Mouse (Mus musculus) G1E (cell line): ENCODE results near the gene Plpp7. TPM values are rescaled to one million over a fixed set of nuclear protein-coding genes. Genes with fewer than 3 reads are reported as not detected.
A peak's percentile ranks its signal among the peaks of the same experiment; 100 is the strongest.

ENCODE experiments used
- ATAC-seq: 2 replicates; pipeline ENCODE4 v1.8.0; 2016; ENCODE audit warnings: mild to moderate bottlenecking; ENCODE audit not compliant: insufficient number of reproducible peaks, poor library complexity, low FRiP score, severe bottlenecking; ENCODE audit errors: extremely low read depth
- DNase-seq: peaks from one replicate; pipeline ENCODE4 v3.0.0; 2012; ENCODE audit warnings: low spot score
- H3K27me3 ChIP-seq: 2 replicates; pipeline ENCODE4 v1.6.1; 2012; ENCODE audit warnings: mild to moderate bottlenecking, low read length, inconsistent platforms; ENCODE audit not compliant: insufficient read depth
- H3K36me3 ChIP-seq: replicated peaks from 2 replicates; pipeline ENCODE3; 2012; ENCODE audit warnings: mild to moderate bottlenecking, inconsistent platforms
- H3K4me1 ChIP-seq: 2 replicates; pipeline ENCODE4 v1.6.1; 2012; ENCODE audit warnings: low read depth, low read length, inconsistent platforms, mixed read lengths; ENCODE audit not compliant: insufficient read depth
- H3K4me3 ChIP-seq: 2 replicates; pipeline ENCODE4 v1.5.1; 2012; ENCODE audit warnings: low read depth, mild to moderate bottlenecking, inconsistent platforms, low read length, moderate library complexity, mixed read lengths
- H3K9me3 ChIP-seq: replicated peaks from 2 replicates; pipeline ENCODE4 v1.6.1; 2012; ENCODE audit warnings: inconsistent platforms
- CTCF ChIP-seq: IDR thresholded peaks from 2 replicates; pipeline ENCODE4 v1.5.1; 2012; ENCODE audit warnings: low read depth, low read length, inconsistent platforms, mixed read lengths
- GATA1 ChIP-seq: IDR thresholded peaks from 2 replicates; pipeline ENCODE4 v1.6.1; 2012; ENCODE audit warnings: borderline replicate concordance, low read length, inconsistent platforms, mixed read lengths
- GATA2 ChIP-seq: IDR thresholded peaks from 2 replicates; pipeline ENCODE4 v1.6.1; 2012; ENCODE audit warnings: low read depth, low read length, inconsistent platforms, borderline replicate concordance
- POLR2AphosphoS5 ChIP-seq: IDR thresholded peaks from 2 replicates; pipeline ENCODE4 v1.6.1; 2012; ENCODE audit warnings: low read depth, low read length, inconsistent platforms; ENCODE audit not compliant: insufficient replicate concordance
- TAL1 ChIP-seq: conservative IDR thresholded peaks from 2 replicates; pipeline ENCODE4 v1.6.1; 2012; ENCODE audit warnings: low read depth, low read length, inconsistent platforms, mixed read lengths
- polyA plus RNA-seq: library from polyadenylated mRNA; stranded (reverse); fragments of >175 nt; gene quantifications from 2 replicates; pipeline ENCODE4 v1.2.3, GENCODE M21; 2012
- total RNA-seq, 2 experiments: library from RNA; stranded (forward) in 1 of 2; stranded (reverse) in 1 of 2; fragments of 200-1000 nt in 1 of 2; fragments of >200 nt in 1 of 2; fragmentation: Nextera tagmentation in 1 of 2; gene quantifications; 2 replicates each; pipeline ENCODE4 v1.2.3; 2014 to 2017

Plpp7 gene
- total and polyA plus RNA-seq, 3 experiments, result 0.44 TPM; not detected in 1

GRCm38 (mm10) chr2:32105930-32106329 is 10.6 kb downstream of the Plpp7 start:
- H3K36me3 ChIP-seq, result no peaks in the 10 kb centered on the region
- H3K4me1 ChIP-seq, result no peaks in the 10 kb centered on the region
- no peak overlapping the region for H3K4me3 ChIP-seq
- H3K27me3 ChIP-seq, result peaks cover 76% of the 10 kb centered on the region
- no peak for ATAC-seq
- no peaks in the 10 kb centered on the region for H3K9me3 ChIP-seq
- DNase-seq, result no peak
- TF ChIP-seq TAL1 (no peak), CTCF (no peak), GATA2 (no peak), POLR2AphosphoS5 (no peak), GATA1 (no peak)

GRCm38 (mm10) chr2:32111268-32111667 is 15.9 kb downstream of the Plpp7 start:
- no peak overlapping the region for H3K4me3 ChIP-seq
- ATAC-seq (no peak), DNase-seq (no peak)
- no peaks in the 10 kb centered on the region for H3K36me3 ChIP-seq
- TF ChIP-seq GATA1 (no peak), POLR2AphosphoS5 (no peak), TAL1 (no peak), GATA2 (no peak), CTCF (no peak)
- H3K27me3 ChIP-seq, result peaks cover 50% of the 10 kb centered on the region
- H3K4me1 ChIP-seq, result peaks cover 24% of the 10 kb centered on the region
- peaks cover 3% of the 10 kb centered on the region for H3K9me3 ChIP-seq

- TF ChIP-seq TAL1 (no peak), GATA2 (no peak), CTCF (no peak), GATA1 (no peak), POLR2AphosphoS5 (no peak)
- peaks cover 27% of the 10 kb centered on the region for H3K4me1 ChIP-seq
- H3K36me3 ChIP-seq, result no peaks in the 10 kb centered on the region
- peaks cover 11% of the 10 kb centered on the region for H3K9me3 ChIP-seq
- H3K4me3 ChIP-seq, result no peak overlapping the region
- no peak for DNase-seq
- H3K27me3 ChIP-seq, result peaks cover 37% of the 10 kb centered on the region
- ATAC-seq, result no peak
Measured at GRCm38 (mm10) chr2:32112548-32112947, 17.2 kb downstream of the Plpp7 start.

- peaks cover 17% of the 10 kb centered on the region for H3K27me3 ChIP-seq
- TF ChIP-seq GATA2, result no peak
- TF ChIP-seq POLR2AphosphoS5, result no peak
- no peak for TF ChIP-seq GATA1
- TF ChIP-seq TAL1, result no peak
- TF ChIP-seq CTCF, result no peak
- H3K4me3 ChIP-seq, result no peak overlapping the region
- DNase-seq (no peak), ATAC-seq (no peak)
- H3K36me3 ChIP-seq, result no peaks in the 10 kb centered on the region
- peaks cover 35% of the 10 kb centered on the region for H3K4me1 ChIP-seq
- peaks cover 17% of the 10 kb centered on the region for H3K9me3 ChIP-seq
Measured at GRCm38 (mm10) chr2:32115851-32116268, 20.5 kb downstream of the Plpp7 start.

GRCm38 (mm10) chr2:32119802-32120750 is 24.7 kb downstream of the Plpp7 start:
- Histone ChIP-seq H3K36me3 (no peaks in the 10 kb centered on the region), H3K27me3 (no peaks in the 10 kb centered on the region), H3K4me3 (peak overlapping the region; percentile 50; the same call in 1 of the 2 replicates), H3K4me1 (peaks cover 50% of the 10 kb centered on the region), H3K9me3 (peaks cover 17% of the 10 kb centered on the region)
- TF ChIP-seq GATA2 (no peak), TAL1 (no peak), GATA1 (no peak), CTCF (no peak), POLR2AphosphoS5 (no peak)
- no peak for DNase-seq
- ATAC-seq, result no peak

GRCm38 (mm10) chr2:32121150-32121549 is 25.8 kb downstream of the Plpp7 start:
- ATAC-seq, result peak; percentile 40; the same call in 1 of the 2 replicates
- H3K4me3 ChIP-seq, result peak overlapping the region; percentile 54; the same call in 1 of the 2 replicates
- no peaks in the 10 kb centered on the region for H3K27me3 ChIP-seq
- no peaks in the 10 kb centered on the region for H3K36me3 ChIP-seq
- H3K4me1 ChIP-seq, result peaks cover 49% of the 10 kb centered on the region
- DNase-seq, result peak; percentile 38
- peaks cover 15% of the 10 kb centered on the region for H3K9me3 ChIP-seq
- TF ChIP-seq GATA2 (no peak), POLR2AphosphoS5 (no peak), CTCF (no peak), GATA1 (no peak), TAL1 (no peak)
